Mouse (Mus musculus) G1E (cell line): ENCODE measurements around the gene Cbfa2t3. TPM values are rescaled to one million over a fixed set of nuclear protein-coding genes. Genes with fewer than 3 reads are reported as not detected.

Experiments
- ATAC-seq: 2 replicates; pipeline ENCODE4 v1.8.0; 2016; ENCODE audit warnings: mild to moderate bottlenecking; ENCODE audit not compliant: insufficient number of reproducible peaks, poor library complexity, low FRiP score, severe bottlenecking; ENCODE audit errors: extremely low read depth
- DNase-seq: peaks from one replicate; pipeline ENCODE4 v3.0.0; 2012; ENCODE audit warnings: low spot score
- H3K27me3 ChIP-seq: 2 replicates; pipeline ENCODE4 v1.6.1; 2012; ENCODE audit warnings: mild to moderate bottlenecking, low read length, inconsistent platforms; ENCODE audit not compliant: insufficient read depth
- H3K36me3 ChIP-seq: replicated peaks from 2 replicates; pipeline ENCODE3; 2012; ENCODE audit warnings: mild to moderate bottlenecking, inconsistent platforms
- H3K4me1 ChIP-seq: 2 replicates; pipeline ENCODE4 v1.6.1; 2012; ENCODE audit warnings: low read depth, low read length, inconsistent platforms, mixed read lengths; ENCODE audit not compliant: insufficient read depth
- H3K4me3 ChIP-seq: 2 replicates; pipeline ENCODE4 v1.5.1; 2012; ENCODE audit warnings: low read depth, mild to moderate bottlenecking, inconsistent platforms, low read length, moderate library complexity, mixed read lengths
- H3K9me3 ChIP-seq: replicated peaks from 2 replicates; pipeline ENCODE4 v1.6.1; 2012; ENCODE audit warnings: inconsistent platforms
- CTCF ChIP-seq: IDR thresholded peaks from 2 replicates; pipeline ENCODE4 v1.5.1; 2012; ENCODE audit warnings: low read depth, low read length, inconsistent platforms, mixed read lengths
- GATA1 ChIP-seq: IDR thresholded peaks from 2 replicates; pipeline ENCODE4 v1.6.1; 2012; ENCODE audit warnings: borderline replicate concordance, low read length, inconsistent platforms, mixed read lengths
- GATA2 ChIP-seq: IDR thresholded peaks from 2 replicates; pipeline ENCODE4 v1.6.1; 2012; ENCODE audit warnings: low read depth, low read length, inconsistent platforms, borderline replicate concordance
- POLR2AphosphoS5 ChIP-seq: IDR thresholded peaks from 2 replicates; pipeline ENCODE4 v1.6.1; 2012; ENCODE audit warnings: low read depth, low read length, inconsistent platforms; ENCODE audit not compliant: insufficient replicate concordance
- TAL1 ChIP-seq: conservative IDR thresholded peaks from 2 replicates; pipeline ENCODE4 v1.6.1; 2012; ENCODE audit warnings: low read depth, low read length, inconsistent platforms, mixed read lengths
- polyA plus RNA-seq: library from polyadenylated mRNA; stranded (reverse); fragments of >175 nt; gene quantifications from 2 replicates; pipeline ENCODE4 v1.2.3, GENCODE M21; 2012
- total RNA-seq, 2 experiments: library from RNA; stranded (forward) in 1 of 2; stranded (reverse) in 1 of 2; fragments of 200-1000 nt in 1 of 2; fragments of >200 nt in 1 of 2; fragmentation: Nextera tagmentation in 1 of 2; gene quantifications; 2 replicates each; pipeline ENCODE4 v1.2.3; 2014 to 2017

The Cbfa2t3 gene
- total and polyA plus RNA-seq, 3 experiments: 19.9 to 287 (median 99.0) TPM

GRCm38 (mm10) chr8:122718711-122719499, 20.0 kb upstream of the Cbfa2t3 start:
- Histone ChIP-seq H3K4me3 (peak overlapping the region; percentile 65; the same call in 1 of the 2 replicates), H3K9me3 (no peaks in the 10 kb centered on the region), H3K36me3 (no peaks in the 10 kb centered on the region), H3K27me3 (peaks cover 44% of the 10 kb centered on the region), H3K4me1 (peaks cover 88% of the 10 kb centered on the region)
- TF ChIP-seq CTCF: no peak
- TF ChIP-seq GATA1: no peak
- no peak for TF ChIP-seq GATA2
- TF ChIP-seq TAL1: no peak
- TF ChIP-seq POLR2AphosphoS5: no peak
- DNase-seq (no peak), ATAC-seq (no peak)

DNA sequence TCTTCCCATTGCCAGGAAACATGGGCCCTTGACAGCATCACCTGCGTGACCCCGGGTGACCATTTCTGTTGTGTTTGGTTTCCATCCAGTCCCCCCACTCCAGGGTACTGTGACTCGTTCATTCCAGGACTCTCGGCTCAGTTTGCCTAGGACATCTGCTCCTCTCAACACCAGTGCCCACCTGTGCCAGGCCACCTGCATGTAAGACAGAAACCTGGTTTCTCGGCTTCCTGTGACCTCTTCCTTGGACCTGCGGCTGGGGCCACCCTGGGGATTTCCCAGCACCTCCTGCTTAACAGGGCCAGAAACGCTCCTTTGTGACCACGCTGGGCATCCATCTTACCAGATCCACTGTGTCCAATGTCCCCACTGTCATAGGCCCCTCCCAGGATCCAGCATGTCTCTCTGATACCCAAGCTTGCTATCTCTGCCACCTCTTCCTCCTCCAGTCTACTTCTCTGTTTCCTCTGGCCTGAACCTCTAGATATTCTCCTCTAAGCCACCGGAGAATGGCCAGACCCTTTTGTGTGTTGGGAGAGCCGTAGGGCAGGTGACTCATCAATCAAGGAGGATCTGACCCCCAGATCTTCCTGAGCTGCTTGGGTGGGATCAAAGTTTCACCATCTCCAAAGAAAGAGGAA, 19.1 kb upstream of the Cbfa2t3 start:
- no peak for DNase-seq
- no peaks in the 10 kb centered on the region for H3K9me3 ChIP-seq
- no peaks in the 10 kb centered on the region for H3K36me3 ChIP-seq
- no peak overlapping the region for H3K4me3 ChIP-seq
- no peak for TF ChIP-seq GATA2
- no peak for TF ChIP-seq CTCF
- TF ChIP-seq GATA1: no peak
- no peak for TF ChIP-seq POLR2AphosphoS5
- TF ChIP-seq TAL1: no peak
- peaks cover 35% of the 10 kb centered on the region for H3K27me3 ChIP-seq
- no peak for ATAC-seq
- H3K4me1 ChIP-seq: peaks cover 91% of the 10 kb centered on the region

GRCm38 (mm10) chr8:122716566-122716965, 17.7 kb upstream of the Cbfa2t3 start:
- ATAC-seq (no peak), DNase-seq (no peak)
- no peaks in the 10 kb centered on the region for H3K36me3 ChIP-seq
- no peak overlapping the region for H3K4me3 ChIP-seq
- H3K4me1 ChIP-seq: peaks cover 91% of the 10 kb centered on the region
- peaks cover 23% of the 10 kb centered on the region for H3K27me3 ChIP-seq
- TF ChIP-seq CTCF (no peak), GATA2 (no peak), POLR2AphosphoS5 (no peak), GATA1 (no peak), TAL1 (no peak)
- H3K9me3 ChIP-seq: no peaks in the 10 kb centered on the region

DNA sequence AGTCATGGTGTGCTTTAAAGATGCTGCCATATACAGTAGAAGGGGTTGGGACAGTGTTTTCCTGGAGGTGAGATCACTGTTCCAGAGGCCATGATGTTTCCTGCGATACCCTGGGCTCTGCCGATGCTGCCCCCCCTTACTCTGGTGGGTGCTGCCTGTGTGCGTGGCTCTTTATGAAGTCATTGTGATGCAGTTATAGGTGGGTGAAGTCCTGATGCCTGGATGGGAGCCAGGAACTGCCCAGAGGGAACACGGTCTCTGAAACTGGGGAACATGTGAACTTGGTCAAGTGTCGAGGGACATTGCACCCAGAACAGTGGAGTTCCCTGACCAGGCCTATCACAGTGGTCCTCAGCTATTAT, 14.2 kb upstream of the Cbfa2t3 start:
- Histone ChIP-seq H3K9me3 (no peaks in the 10 kb centered on the region), H3K27me3 (peaks cover 20% of the 10 kb centered on the region), H3K4me3 (no peak overlapping the region; the same call in 1 of the 2 replicates), H3K4me1 (peaks cover 93% of the 10 kb centered on the region), H3K36me3 (peaks cover 3% of the 10 kb centered on the region)
- TF ChIP-seq TAL1 (no peak), POLR2AphosphoS5 (no peak)
- ATAC-seq: no peak
- DNase-seq: no peak

- Histone ChIP-seq H3K36me3 (peaks cover 3% of the 10 kb centered on the region), H3K4me1 (peaks cover 93% of the 10 kb centered on the region), H3K27me3 (peaks cover 16% of the 10 kb centered on the region), H3K9me3 (no peaks in the 10 kb centered on the region), H3K4me3 (peak overlapping the region; percentile 65; the same call in 1 of the 2 replicates)
- peak; percentile 54 for DNase-seq
- 0 out of 2 replicates have a peak, but pooled peaks have one; percentile 12 for ATAC-seq
- no peak for TF ChIP-seq POLR2AphosphoS5
- TF ChIP-seq TAL1: no peak; the same call in 1 of the 2 replicates
- no peak for TF ChIP-seq CTCF
- no peak for TF ChIP-seq GATA1
- TF ChIP-seq GATA2: no peak
These were observed 13.7 kb upstream of the Cbfa2t3 start for GRCm38 (mm10) chr8:122712411-122713156.

GRCm38 (mm10) chr8:122711891-122712365, 13.0 kb upstream of the Cbfa2t3 start:
- peaks cover 10% of the 10 kb centered on the region; the same call in 1 of the 2 replicates for H3K27me3 ChIP-seq
- H3K36me3 ChIP-seq: peaks cover 3% of the 10 kb centered on the region
- no peaks in the 10 kb centered on the region for H3K9me3 ChIP-seq
- DNase-seq (peak; percentile 76), ATAC-seq (peak; percentile 79)
- peaks cover 93% of the 10 kb centered on the region for H3K4me1 ChIP-seq
- TF ChIP-seq CTCF (no peak), POLR2AphosphoS5 (no peak), TAL1 (no peak; the same call in 1 of the 2 replicates), GATA1 (no peak), GATA2 (no peak)
- peak overlapping the region; percentile 65; the same call in 1 of the 2 replicates for H3K4me3 ChIP-seq
